Comparison of ENCODE assay signal across 13 mouse cellular contexts in the genomic region with DNA sequence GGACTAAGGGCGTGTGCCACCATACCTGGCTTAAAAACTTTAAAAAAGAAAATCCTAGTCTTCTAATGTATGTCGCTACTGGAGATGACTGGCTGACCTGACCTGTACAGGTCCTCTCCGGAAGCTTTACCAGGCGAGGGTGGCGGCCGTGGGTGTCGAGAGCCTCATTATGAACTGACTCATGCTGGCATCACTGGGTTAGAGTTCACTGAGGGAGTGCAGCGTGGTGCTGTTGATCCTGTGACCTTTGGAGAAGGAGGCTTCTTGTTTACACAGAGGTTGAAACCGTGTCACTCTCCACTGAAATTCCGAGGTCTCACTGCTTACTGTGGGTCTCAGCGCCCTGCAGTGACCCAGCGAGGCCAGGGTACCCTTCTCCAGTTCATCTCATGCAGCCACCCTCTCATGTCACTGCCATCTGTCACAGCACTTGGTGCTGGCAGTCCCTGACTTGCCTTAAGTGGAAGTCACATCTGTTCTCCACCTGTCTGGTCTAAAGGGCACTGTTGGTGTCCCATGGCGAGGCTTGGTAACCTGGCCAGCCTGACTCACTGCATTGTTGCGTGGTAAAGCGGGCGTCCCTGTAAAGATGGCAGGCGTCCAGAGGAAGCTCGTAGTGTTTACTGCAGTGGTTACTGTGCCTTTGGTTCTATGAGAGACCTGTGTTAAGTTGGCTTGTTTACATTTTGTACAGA. TPM values are rescaled to one million over a fixed set of nuclear protein-coding genes. Genes with fewer than 3 reads are reported as not detected.
DNase-seq lines count a peak whose midpoint lies in the region; ATAC-seq and TF ChIP-seq lines count a peak whose summit lies in the region.
"Had no signal": no experiment of that assay in that cellular context is flagged by ENCODE, and none has a peak within 500 bp of the region (broad histone marks: within the 10 kb centered on the region; RNA-seq: fewer than 3 reads in every experiment).

No protein-coding gene starts in this region.

- TF ChIP-seq POLR2A in kidney, adult 2 months (IDR thresholded peaks at IDR 0.05; ENCODE audit: low read depth, low read length): no peak

- H3K27me3 ChIP-seq in embryonic facial prominence, embryonic 10.5 days (replicated peaks; ENCODE audit: low read depth, poor library complexity, severe bottlenecking): no peaks in the 10 kb centered on the region
- no peaks in the 10 kb centered on the region for H3K27me3 ChIP-seq in heart, embryonic 12.5 days (replicated peaks)
- H3K27me3 ChIP-seq in midbrain, embryonic 14.5 days (ENCODE audit: control insufficient read depth, insufficient read depth, low read length): no peaks in the 10 kb centered on the region
- H3K27me3 ChIP-seq in kidney, adult 2 months (replicated peaks; ENCODE audit: control insufficient read depth, insufficient read depth, low read length): no peaks in the 10 kb centered on the region
- H3K27me3 ChIP-seq: embryonic facial prominence, embryonic 13.5 days; hindbrain, embryonic 12.5 days; kidney, embryonic 15.5 days had no signal

- no peaks in the 10 kb centered on the region for H3K36me3 ChIP-seq in embryonic facial prominence, embryonic 10.5 days (replicated peaks)
- no peaks in the 10 kb centered on the region for H3K36me3 ChIP-seq in heart, embryonic 12.5 days
- H3K36me3 ChIP-seq in midbrain, embryonic 14.5 days (ENCODE audit: control insufficient read depth, insufficient read depth, low read length): peaks cover 23% of the 10 kb centered on the region
- no peaks in the 10 kb centered on the region for H3K36me3 ChIP-seq in kidney, adult 2 months (ENCODE audit: control insufficient read depth, insufficient read depth, low read length)
- H3K36me3 ChIP-seq: kidney, embryonic 15.5 days had no signal

- H3K4me3 ChIP-seq in embryonic facial prominence, embryonic 10.5 days: no peak overlapping the region
- H3K4me3 ChIP-seq in heart, embryonic 12.5 days: no peak overlapping the region
- H3K4me3 ChIP-seq in midbrain, embryonic 14.5 days (replicated peaks; ENCODE audit: low read depth, low read length): no peak overlapping the region
- no peak overlapping the region for H3K4me3 ChIP-seq in kidney, adult 2 months (ENCODE audit: insufficient read depth, low read depth, low read length)
- H3K4me3 ChIP-seq: embryonic facial prominence, embryonic 13.5 days; hindbrain, embryonic 12.5 days; kidney, embryonic 15.5 days had no signal

- no peak for TF ChIP-seq CTCF in kidney, adult 2 months (conservative IDR thresholded peaks at IDR 0.05; ENCODE audit: insufficient read depth, insufficient read length, low read depth, low read length)

- WGBS in embryonic facial prominence, embryonic 10.5 days: 71% methylated on average over 18 of the region's 18 CpGs
- 80% methylated on average over 18 of the region's 18 CpGs for WGBS in heart, embryonic 12.5 days
- 91% methylated on average over 18 of the region's 18 CpGs for WGBS in midbrain, embryonic 14.5 days
- 83% methylated on average over 18 of the region's 18 CpGs for WGBS in kidney, adult 2 months

- H3K27ac ChIP-seq in embryonic facial prominence, embryonic 10.5 days (replicated peaks): 0 out of 2 replicates have a peak overlapping the region, but pooled peaks have one; percentile 2
- no peak overlapping the region for H3K27ac ChIP-seq in heart, embryonic 12.5 days (ENCODE audit: poor library complexity, severe bottlenecking)
- no peak overlapping the region for H3K27ac ChIP-seq in midbrain, embryonic 14.5 days (replicated peaks; ENCODE audit: low read depth, low read length)
- H3K27ac ChIP-seq in kidney, adult 2 months (ENCODE audit: insufficient read depth, low read depth, low read length): no peak overlapping the region
- H3K27ac ChIP-seq: embryonic facial prominence, embryonic 13.5 days; hindbrain, embryonic 12.5 days; kidney, embryonic 15.5 days had no signal

- peak; percentile 63 for DNase-seq in cerebellum, adult 9-10 months
- DNase-seq in cerebellum, adult 11-12 months: no peak
- no peak for DNase-seq in embryonic facial prominence, embryonic 10.5 days (ENCODE audit: low spot score)
- DNase-seq in liver: peak; percentile 19
- DNase-seq in mesoderm, embryonic 11.5 days (ENCODE audit: low read depth, low spot score): peak; percentile 26
- DNase-seq in midbrain, embryonic 14.5 days: no peak
- no peak for DNase-seq in kidney, adult 2 months
- DNase-seq: thymus, postnatal 25 days had no signal

- ATAC-seq in heart, embryonic 12.5 days (ENCODE audit: insufficient number of reproducible peaks, low FRiP score): no peak
- no peak for ATAC-seq in midbrain, embryonic 14.5 days (ENCODE audit: low FRiP score, low TSS enrichment)
- ATAC-seq: midbrain, embryonic 16.5 days had no signal

- no peak overlapping the region for H3K9ac ChIP-seq in heart, embryonic 12.5 days
- H3K9ac ChIP-seq in midbrain, embryonic 14.5 days (replicated peaks; ENCODE audit: low read length): no peak overlapping the region
- H3K9ac ChIP-seq: embryonic facial prominence, embryonic 13.5 days; hindbrain, embryonic 12.5 days; kidney, embryonic 15.5 days had no signal

- H3K4me2 ChIP-seq in heart, embryonic 12.5 days: no peak overlapping the region
- H3K4me2 ChIP-seq in midbrain, embryonic 14.5 days (ENCODE audit: low read length): no peak overlapping the region
- H3K4me2 ChIP-seq: embryonic facial prominence, embryonic 13.5 days; hindbrain, embryonic 12.5 days; kidney, embryonic 15.5 days had no signal

- no peaks in the 10 kb centered on the region for H3K9me3 ChIP-seq in embryonic facial prominence, embryonic 10.5 days
- no peaks in the 10 kb centered on the region for H3K9me3 ChIP-seq in heart, embryonic 12.5 days (replicated peaks)
- no peaks in the 10 kb centered on the region for H3K9me3 ChIP-seq in midbrain, embryonic 14.5 days (ENCODE audit: control insufficient read depth, low read length)
- H3K9me3 ChIP-seq: embryonic facial prominence, embryonic 13.5 days; hindbrain, embryonic 12.5 days; kidney, embryonic 15.5 days had no signal

- H3K4me1 ChIP-seq in embryonic facial prominence, embryonic 10.5 days: peaks cover 37% of the 10 kb centered on the region
- peaks cover 19% of the 10 kb centered on the region for H3K4me1 ChIP-seq in heart, embryonic 12.5 days (replicated peaks)
- no peaks in the 10 kb centered on the region for H3K4me1 ChIP-seq in midbrain, embryonic 14.5 days (ENCODE audit: control insufficient read depth, insufficient read depth, low read length)
- no peaks in the 10 kb centered on the region for H3K4me1 ChIP-seq in kidney, adult 2 months (ENCODE audit: control insufficient read depth, insufficient read depth, low read length)

RNA-seq across cellular contexts. Expression of gene Dop1b, which starts 21.3 kb away (rescaled TPM):
- 8.4 and 9.1 TPM in 2 replicates for polyA plus RNA-seq in embryonic facial prominence, embryonic 10.5 days (2016; fragmentation: Nextera tagmentation; extraction: Ambion mirVana)
- polyA plus RNA-seq in heart, embryonic 12.5 days (2016; fragmentation: Nextera tagmentation; extraction: Ambion mirVana): 6.9 and 9.2 TPM in 2 replicates
- polyA plus RNA-seq in midbrain, embryonic 14.5 days (2014; fragmentation: Nextera tagmentation; extraction: Ambion mirVana): 36.5 and 40.3 TPM in 2 replicates
- 23.8 and 28.2 TPM in 2 replicates for polyA plus RNA-seq in kidney, adult 2 months (2012; rRNA removed)

RNA-seq across cellular contexts. Expression of gene Cbr3, which starts 50.0 kb away (rescaled TPM):
- polyA plus RNA-seq in embryonic facial prominence, embryonic 10.5 days (2016; fragmentation: Nextera tagmentation; extraction: Ambion mirVana): 0.62 and 0.64 TPM in 2 replicates
- polyA plus RNA-seq in heart, embryonic 12.5 days (2016; fragmentation: Nextera tagmentation; extraction: Ambion mirVana): 0.69 TPM in 1 of 2 replicates, not detected in the other
- polyA plus RNA-seq in midbrain, embryonic 14.5 days (2014; fragmentation: Nextera tagmentation; extraction: Ambion mirVana): 0.93 and 1.1 TPM in 2 replicates
- 4.9 and 5.0 TPM in 2 replicates for polyA plus RNA-seq in kidney, adult 2 months (2012; rRNA removed)

Comparison
In these comparisons a context has a peak if more than half of its experiments do, and no peak if none do; other contexts are left out.
1. DNase-seq: peak in cerebellum, adult 9-10 months (single experiment), liver (single experiment) and mesoderm, embryonic 11.5 days (single experiment); none in cerebellum, adult 11-12 months (single experiment), embryonic facial prominence, embryonic 10.5 days (single experiment), midbrain, embryonic 14.5 days (single experiment) and kidney, adult 2 months (single experiment).